Mouse (Mus musculus): Measurements from ENCODE around the gene Igdcc3.
A peak's percentile ranks its signal among the peaks of the same experiment; 100 is the strongest.

Gene Igdcc3

GRCm38 (mm10) chr9:65175939-65176871 is 35.2 kb downstream of the Igdcc3 start:
- no peak for DNase-seq (ENCODE audit: extremely low spot score)

GRCm38 (mm10) chr9:65177497-65177896 is 36.5 kb downstream of the Igdcc3 start:
- DNase-seq (ENCODE audit: extremely low spot score) = no peak

DNA sequence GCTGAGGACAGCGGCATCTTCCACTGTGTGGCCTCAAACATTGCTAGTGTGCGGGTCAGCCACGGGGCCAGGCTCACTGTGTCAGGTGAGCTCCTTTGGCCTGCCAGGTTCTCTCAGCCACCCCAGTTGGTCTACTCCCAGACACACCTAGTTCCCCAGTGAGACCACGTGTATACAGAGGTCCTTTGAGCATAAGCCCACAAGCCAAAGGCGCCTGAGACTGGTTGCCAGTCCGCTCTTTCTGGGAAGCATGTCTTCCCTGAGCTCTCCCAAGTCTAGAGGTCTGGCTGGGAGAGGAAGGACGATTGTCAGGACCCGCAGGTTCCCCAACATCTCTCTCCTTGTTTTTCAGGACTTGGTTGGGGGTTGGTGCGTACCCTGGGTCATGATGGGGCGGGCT is 36.9 kb downstream of the Igdcc3 start:
- no peak for DNase-seq (ENCODE audit: extremely low spot score)

GRCm38 (mm10) chr9:65178336-65179213 is 37.6 kb downstream of the Igdcc3 start:
- DNase-seq (ENCODE audit: extremely low spot score) = peak; percentile 92

GRCm38 (mm10) chr9:65179817-65180624 is 39.0 kb downstream of the Igdcc3 start:
- DNase-seq (ENCODE audit: extremely low spot score) = no peak

- peak; percentile 89 for DNase-seq (ENCODE audit: extremely low spot score)
Observed at GRCm38 (mm10) chr9:65188599-65188998, 47.6 kb downstream of the Igdcc3 start.

- DNase-seq (ENCODE audit: extremely low spot score) = no peak
Observed at GRCm38 (mm10) chr9:65190306-65190705, 49.3 kb downstream of the Igdcc3 start.

DNA sequence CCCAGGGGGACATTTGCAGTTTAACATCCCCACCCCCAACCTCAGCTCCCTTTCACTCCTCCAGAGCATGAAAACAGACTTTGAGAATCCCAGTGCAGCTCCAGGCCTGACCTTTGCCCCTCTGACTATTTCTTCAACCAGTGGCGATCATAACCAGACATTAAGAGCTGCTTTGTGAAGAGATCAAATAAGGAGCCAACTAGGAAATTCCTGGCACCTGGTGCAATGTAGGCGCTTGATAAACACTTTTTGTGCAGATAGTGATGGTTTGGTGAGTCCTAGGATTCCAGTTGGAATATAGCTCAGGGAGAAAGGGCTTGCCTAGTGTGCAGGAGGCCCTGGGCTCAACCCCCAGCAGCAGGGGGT is 50.4 kb downstream of the Igdcc3 start:
- no peak for DNase-seq (ENCODE audit: extremely low spot score)

DNA sequence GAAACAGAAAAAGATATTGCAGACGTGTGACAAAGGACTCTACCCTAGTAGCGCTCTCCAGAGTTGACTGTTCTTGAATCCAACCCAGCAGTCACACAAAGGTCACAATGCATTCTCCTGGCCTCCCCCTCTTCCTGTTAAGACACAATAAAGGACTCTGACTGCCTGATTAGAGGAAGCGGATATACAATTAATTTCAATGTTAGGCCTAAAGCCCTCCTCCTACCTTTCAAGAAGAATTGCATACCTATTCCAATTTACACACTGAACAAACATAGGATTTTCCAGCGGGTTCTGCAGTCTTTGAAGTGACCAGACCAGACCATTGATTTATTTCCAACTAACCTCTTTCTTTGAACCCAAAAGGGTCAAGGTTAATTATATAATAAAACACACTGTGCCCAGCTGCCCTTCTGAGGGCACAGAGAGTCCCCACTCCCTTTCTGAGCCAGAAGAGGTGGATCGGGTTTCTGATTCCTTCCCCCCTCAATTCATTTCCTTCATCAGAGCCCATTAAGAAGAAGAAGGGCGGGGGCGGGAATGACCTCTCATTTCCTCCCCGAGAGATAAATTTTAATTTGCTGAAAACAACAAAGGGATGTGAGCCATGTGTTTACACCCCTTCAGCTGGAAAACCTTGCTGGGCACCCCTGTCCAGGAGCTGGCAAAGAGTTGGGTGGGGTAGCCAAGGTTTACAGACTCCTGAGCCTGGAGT is 50.9 kb downstream of the Igdcc3 start:
- DNase-seq (ENCODE audit: extremely low spot score) = peak; percentile 78

GRCm38 (mm10) chr9:65193214-65193613 is 52.2 kb downstream of the Igdcc3 start:
- DNase-seq (ENCODE audit: extremely low spot score) = no peak

DNA sequence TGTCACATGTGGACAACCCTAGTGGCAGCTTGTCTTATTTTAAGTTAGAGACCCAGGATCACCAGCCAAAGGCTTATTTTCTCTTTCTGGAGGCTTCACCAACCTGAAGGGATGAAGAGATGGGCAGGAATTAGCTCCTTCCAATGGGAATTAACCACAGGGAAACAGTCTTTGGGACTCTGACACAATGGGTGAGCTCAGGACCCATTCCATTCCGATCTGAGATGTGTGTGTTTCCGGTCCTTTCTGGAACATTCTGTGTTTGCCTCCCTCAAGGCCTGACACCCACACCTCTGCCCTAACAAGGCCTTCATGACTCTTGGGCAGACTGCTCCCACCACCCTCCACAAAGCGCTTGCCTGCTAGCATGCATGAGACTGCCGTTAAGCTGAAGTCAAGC is 54.1 kb downstream of the Igdcc3 start, which contains the start of gene Parp16:
Gene Parp16 (plus strand): TSS at position 301 of the 400 bp plus-strand sequence.
- DNase-seq (ENCODE audit: extremely low spot score) = no peak

- no peak for DNase-seq (ENCODE audit: extremely low spot score)
Observed at GRCm38 (mm10) chr9:65195621-65195981, 54.6 kb downstream of the Igdcc3 start.

- peak; percentile 94 for DNase-seq (ENCODE audit: extremely low spot score)
Observed at GRCm38 (mm10) chr9:65195982-65196737, 55.2 kb downstream of the Igdcc3 start.

DNA sequence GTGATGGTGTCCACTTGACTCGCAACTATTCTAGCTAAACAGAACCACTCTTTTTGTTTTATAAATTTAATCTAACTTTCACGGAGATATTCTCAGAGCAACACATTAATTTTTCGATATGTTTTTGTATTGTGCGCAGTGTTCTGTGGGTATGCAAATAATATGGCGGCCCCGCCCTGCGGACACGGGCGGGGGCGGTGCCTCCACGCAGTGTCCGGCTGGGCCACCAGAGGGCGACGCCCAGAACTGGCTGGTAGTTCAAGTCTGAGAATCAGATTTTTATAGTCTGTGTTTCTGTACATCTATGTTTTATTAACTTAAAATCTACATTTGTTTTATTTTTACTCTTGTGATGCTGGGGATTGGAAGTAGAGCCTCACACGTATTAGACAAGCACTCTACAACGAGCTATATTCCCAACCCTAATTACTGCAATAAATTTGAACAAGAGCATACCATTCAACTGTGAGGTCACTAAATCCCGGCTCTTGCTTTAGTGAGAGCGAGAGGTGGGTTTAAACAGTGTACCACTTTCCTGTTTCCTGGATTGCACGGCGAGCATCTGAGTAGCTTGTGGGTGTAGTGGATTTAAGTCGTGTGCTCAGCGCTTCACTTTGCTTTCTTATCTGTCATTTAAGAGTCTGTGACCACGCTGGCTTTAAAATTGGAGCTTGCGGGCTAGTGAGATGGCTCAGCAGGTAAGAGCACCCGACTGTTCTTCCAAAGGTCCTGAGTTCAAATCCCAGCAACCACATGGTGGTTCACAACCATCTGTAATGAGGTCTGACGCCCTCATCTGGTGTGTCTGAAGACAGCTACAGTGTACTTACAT is 56.0 kb downstream of the Igdcc3 start:
- DNase-seq (ENCODE audit: extremely low spot score) = no peak

DNA sequence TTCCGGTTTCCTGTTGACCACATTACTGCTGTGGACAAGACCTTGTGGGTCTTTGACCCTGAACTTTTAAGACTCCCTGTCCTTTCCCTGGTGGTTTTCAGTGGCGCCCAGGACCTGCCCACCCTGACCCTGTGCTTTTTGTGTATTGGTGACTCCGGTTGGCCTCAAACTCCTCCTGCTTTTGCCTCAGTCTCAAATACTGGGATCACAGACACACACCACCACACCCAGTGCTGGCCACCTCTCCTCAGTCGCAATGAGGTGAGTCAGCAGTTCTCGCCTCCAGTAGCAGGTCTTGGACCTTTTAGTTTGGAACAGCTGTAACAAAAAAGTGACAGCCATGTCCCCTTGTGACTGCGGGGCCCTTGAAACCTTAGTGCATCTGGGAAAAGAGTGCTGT is 56.8 kb downstream of the Igdcc3 start:
- DNase-seq (ENCODE audit: extremely low spot score) = no peak

GRCm38 (mm10) chr9:65199723-65200122 is 58.7 kb downstream of the Igdcc3 start:
- no peak for DNase-seq (ENCODE audit: extremely low spot score)

DNA sequence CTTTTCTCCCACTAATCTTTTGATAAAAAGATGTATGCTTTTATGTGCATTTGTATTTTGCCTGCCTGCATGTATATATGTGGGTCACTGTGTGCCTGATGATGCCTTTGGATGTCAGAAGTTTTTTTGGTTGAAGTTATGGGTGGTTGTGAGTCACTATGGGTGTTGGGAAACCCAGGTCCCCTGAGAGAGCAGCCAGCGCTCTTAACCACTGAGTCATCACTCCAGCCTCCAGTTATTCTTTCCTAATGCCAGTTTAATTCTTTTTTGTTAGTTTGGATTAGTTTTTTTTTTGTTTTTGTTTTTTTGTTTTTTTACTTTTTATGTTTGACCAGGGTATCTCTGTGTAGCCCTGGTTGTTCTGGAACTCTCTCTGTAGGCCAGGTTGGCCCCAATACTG is 59.6 kb downstream of the Igdcc3 start:
- no peak for DNase-seq (ENCODE audit: extremely low spot score)

DNA sequence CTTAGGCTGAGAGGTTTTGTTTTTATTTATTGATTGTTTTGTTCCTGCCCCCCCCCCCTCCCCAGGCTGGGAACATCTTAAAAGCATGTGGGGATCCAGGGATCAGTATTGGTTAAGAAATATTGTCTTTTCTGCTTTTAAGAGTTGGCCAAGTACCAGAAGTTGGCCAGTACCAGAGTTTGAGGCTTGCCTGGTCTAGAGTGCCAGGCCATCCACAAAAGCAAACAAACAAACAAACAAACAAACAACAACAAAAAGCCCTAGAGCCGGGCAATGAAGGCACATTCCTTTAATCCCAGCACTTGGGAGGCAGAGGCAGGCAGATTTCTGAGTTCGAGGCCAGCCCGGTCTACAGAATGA is 60.0 kb downstream of the Igdcc3 start:
- DNase-seq (ENCODE audit: extremely low spot score) = no peak

DNA sequence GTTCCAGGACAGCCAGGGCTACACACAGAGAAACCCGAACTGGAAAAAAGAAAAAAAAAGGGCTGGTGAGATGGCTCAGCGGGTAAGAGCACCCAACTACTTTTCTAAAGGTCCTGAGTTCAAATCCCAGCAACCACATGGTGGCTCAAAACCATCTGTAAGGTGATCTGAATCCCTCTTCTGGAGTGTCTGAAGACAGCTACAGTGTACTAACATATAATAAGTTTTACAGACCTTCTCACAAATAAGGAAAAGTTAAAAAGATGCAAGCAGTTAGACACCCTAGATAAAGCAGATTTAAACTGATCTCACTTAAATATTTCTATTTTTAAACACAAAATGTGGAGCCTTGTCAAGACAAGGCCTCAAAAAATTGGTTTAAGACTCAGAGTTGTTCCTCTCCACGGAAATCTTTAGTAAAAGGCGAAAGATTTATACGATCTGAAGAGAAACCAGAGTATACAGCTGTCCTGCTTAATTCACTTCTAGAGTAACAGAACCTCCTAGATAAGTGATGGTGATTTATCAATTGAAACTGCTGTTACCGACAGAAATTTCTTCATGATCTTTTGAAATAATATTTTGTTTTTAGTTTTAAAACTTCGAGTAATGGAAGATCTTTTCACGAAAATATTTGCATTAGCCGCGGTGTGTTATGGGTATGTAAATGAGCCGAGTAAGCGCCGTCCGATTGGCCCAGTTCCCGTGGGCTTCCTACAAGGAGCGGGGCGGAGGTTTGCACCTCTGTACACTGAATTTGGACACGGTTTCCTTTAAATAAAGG is 60.6 kb downstream of the Igdcc3 start:
- peak; percentile 88 for DNase-seq (ENCODE audit: extremely low spot score)

All from embryo, embryonic 9.5 days (tissue).